Mouse (Mus musculus): ENCODE measurements around the gene Prc1. TPM values are rescaled to one million over a fixed set of nuclear protein-coding genes. Genes with fewer than 3 reads are reported as not detected.

Gene Prc1
- 75.8 and 85.9 TPM in 2 replicates for total RNA-seq (2023)

DNA sequence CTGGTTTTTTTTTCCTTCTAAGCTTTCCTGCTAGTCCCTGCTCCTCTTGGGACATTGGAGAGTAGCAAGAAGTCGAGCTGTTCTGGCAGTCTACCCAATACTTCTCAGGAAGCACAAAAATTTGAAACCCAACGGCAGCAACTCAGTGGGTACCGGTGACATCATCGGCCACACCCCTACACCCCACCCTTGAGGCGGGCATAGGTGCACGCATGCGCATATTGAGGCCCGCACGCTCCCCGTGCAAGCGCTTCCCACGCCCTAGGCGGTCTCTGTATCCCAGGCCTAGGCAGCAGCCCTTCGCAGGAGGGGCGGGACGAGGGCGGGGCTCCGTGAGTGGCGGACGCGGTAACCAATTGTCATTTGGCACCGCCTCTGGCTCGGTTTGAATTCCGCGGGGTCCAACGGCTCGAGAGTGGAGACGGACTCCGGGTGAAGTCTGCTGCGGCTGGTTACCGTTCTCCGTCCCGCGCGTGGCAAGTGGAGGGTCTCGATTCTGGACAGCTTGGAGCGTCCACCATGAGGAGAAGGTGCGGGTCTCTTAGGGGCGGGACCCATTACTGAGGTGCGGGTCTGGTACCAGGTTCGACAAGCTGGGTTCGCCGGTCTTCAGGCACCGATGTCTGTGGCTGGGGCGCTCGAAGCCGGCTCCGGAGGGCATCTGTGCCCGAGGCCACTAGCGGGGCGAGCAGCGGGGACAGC, at the start of gene Prc1:
Gene Prc1, plus strand, starts transcription at position 389 of the 702 bp plus-strand sequence.

GRCm38 (mm10) chr7:80246148-80246721, 48.0 kb upstream of the Prc1 start, which contains the start of gene Ttll13:
Ttll13 (plus strand) TSS chr7:80246376.

GRCm38 (mm10) chr7:80260625-80261371, 33.5 kb upstream of the Prc1 start, which contains the start of gene Ngrn:
Ngrn (plus strand) TSS chr7:80261215.

DNA sequence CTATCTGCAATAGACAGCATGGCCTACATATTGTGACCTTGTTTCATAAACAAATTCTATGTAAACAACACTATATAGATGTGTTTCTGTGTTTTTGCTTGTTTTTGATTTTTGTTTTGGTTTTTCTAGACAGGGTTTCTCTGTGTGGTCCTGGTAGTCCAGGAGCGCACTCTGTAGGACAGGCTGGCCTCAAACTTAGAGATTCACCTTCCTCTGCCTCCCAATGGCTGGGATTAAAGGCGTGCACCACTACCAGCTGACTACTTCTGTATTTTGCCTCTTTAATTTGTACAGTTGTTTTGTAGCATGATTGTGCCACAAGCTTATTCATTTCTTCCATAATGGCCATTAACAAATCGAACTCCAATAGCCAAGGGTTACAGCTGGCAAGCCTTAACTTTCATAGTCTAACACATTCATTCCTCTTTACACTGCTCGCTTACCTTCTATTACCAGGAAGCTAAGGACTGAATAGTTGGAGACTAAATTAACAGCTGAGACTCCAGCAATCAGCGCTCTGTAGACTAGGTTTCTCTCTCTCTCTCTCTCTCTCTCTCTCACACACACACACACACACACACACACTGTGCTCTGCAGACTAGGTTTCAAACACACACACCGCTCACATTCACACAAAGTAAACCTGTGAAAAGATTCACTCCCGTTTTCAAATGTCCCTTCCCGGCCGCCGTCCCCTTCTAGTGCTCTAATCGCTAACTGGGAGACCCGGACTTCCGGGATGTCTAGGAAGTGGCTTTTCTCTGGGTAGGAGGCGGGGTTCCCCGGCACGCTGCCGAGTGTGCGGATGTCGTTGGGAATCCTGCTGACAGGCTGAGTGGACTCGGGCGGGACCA, 25.1 kb upstream of the Prc1 start, which contains the start of gene Vps33b:
Gene Vps33b, plus strand, starts transcription at position 753 of the 854 bp plus-strand sequence.

GRCm38 (mm10) chr7:80324043-80324815, 30.0 kb downstream of the Prc1 start, which contains the start of gene Rccd1:
Rccd1 (minus strand) TSS chr7:80324454.

GRCm38 (mm10) chr7:80340793-80341192, 46.5 kb downstream of the Prc1 start, which contains the start of gene Unc45a:
Unc45a (minus strand) TSS chr7:80341005.

DNA sequence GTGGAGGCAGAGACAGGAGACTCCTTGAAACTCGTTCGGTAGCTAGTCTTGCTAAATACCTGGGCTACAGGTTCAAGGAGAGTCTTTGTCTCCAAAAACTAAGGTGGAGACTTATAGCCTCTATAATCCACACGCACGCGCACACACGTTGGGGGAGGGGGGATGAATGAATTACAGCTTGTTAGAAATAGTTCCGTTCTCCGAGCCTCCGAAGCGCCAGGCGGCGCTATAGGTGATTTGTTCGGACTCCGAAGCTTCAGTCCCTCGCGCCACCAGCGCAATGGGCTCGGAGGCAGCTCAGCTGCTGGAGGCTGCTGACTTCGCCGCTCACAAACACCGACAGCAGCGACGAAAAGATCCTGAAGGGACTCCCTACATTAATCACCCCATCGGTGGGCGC, 48.6 kb downstream of the Prc1 start, which contains the start of gene Hddc3:
Gene Hddc3, plus strand, starts transcription at position 247 of the 400 bp plus-strand sequence.

Other genes with a start within 250 kb of the Prc1 start
- 30.7 and 40.8 TPM in 2 replicates for gene Idh2, start 179.1 kb upstream of the Prc1 start, total RNA-seq (2023)
- gene Sema4b, start 107.6 kb upstream of the Prc1 start, total RNA-seq (2023), result 26.1 and 31.5 TPM in 2 replicates
- 85.6 and 88.1 TPM in 2 replicates for gene Cib1, start 61.6 kb upstream of the Prc1 start, total RNA-seq (2023)
- 1.3 TPM in 2 replicates for gene Gdpgp1, start 61.6 kb upstream of the Prc1 start, total RNA-seq (2023)
- 0.38 TPM in 1 of 2 replicates, not detected in the other for gene Ttll13, start 48.1 kb upstream of the Prc1 start, total RNA-seq (2023)
- 11.3 and 14.8 TPM in 2 replicates for gene Ngrn, start 33.2 kb upstream of the Prc1 start, total RNA-seq (2023)
- gene Vps33b, start 24.8 kb upstream of the Prc1 start, total RNA-seq (2023), result 11.5 and 15.7 TPM in 2 replicates
- 2.7 and 2.9 TPM in 2 replicates for gene Rccd1, start 30.0 kb downstream of the Prc1 start, total RNA-seq (2023)
- 73.6 and 85.6 TPM in 2 replicates for gene Unc45a, start 46.6 kb downstream of the Prc1 start, total RNA-seq (2023)
- 2.9 and 8.2 TPM in 2 replicates for gene Hddc3, start 48.7 kb downstream of the Prc1 start, total RNA-seq (2023)
- 25.9 and 38.5 TPM in 2 replicates for gene Man2a2, start 76.9 kb downstream of the Prc1 start, total RNA-seq (2023)
- gene Fes, start 93.5 kb downstream of the Prc1 start, total RNA-seq (2023), result 584 and 690 TPM in 2 replicates
- 208 and 299 TPM in 2 replicates for gene Furin, start 111.0 kb downstream of the Prc1 start, total RNA-seq (2023)
- gene Blm, start 240.7 kb downstream of the Prc1 start, total RNA-seq (2023), result 12.6 and 17.2 TPM in 2 replicates

Data from neutrophil, adult 65 days (primary cell).